ENCODE assay signal across 7 mouse cellular contexts in the genomic region with DNA sequence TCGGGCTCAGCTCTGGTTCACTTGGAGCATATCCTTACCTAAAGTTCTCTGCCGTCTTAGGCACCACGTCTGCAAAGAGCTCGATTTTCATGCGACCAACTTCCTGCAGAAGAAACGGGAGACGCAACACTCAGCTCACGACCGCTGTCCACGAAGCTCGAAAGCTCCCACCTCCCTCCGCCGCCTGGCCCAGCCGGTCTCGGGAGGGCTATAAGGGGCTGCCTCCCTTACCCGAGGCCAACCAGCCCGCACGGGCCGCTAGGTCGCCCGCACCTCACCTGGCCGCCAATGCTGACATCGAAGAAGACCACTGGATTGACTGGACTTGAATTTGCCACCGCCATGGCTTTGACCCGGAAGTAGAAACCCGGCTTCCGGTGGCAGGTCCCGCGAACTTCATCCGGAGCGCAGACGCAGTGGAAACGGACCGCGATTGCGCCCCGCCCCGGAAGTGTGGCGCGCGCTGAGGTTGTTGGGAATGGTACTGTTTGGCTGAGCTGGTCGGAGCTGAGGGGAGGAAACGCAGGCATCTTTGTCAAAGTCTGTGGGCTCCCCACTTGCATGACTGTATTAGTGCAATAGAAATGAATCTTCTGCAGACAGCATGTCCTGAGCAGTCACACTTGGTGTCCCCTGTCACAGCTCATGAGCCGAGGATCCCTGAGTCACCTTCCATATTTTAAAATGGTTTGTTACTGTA. TPM values are rescaled to one million over a fixed set of nuclear protein-coding genes. Genes with fewer than 3 reads are reported as not detected.
A peak's percentile ranks its signal among the peaks of the same experiment; 100 is the strongest.
DNase-seq lines count a peak whose midpoint lies in the region; ATAC-seq lines count a peak whose summit lies in the region.

TSS of gene Ppih (minus strand) at position 416 of the 700 bp plus-strand sequence.

- H3K4me1 ChIP-seq in intestine, embryonic 15.5 days (replicated peaks) = peaks cover 14% of the 10 kb centered on the region
- peaks cover 18% of the 10 kb centered on the region for H3K4me1 ChIP-seq in midbrain, embryonic 10.5 days

- peak; percentile 97 for DNase-seq in adrenal gland, adult 2 months
- peak; percentile 88 for DNase-seq in embryo, embryonic 11.5 days (ENCODE audit: low read depth, low spot score)
- DNase-seq in gastrocnemius, postnatal 36 days = peak; percentile 91 to 95
- peak; percentile 96 to 97 for DNase-seq in left cerebral cortex, postnatal 25 days (ENCODE audit: low spot score in 2 of 2)
- peak; percentile 96 for DNase-seq in midbrain, embryonic 10.5 days (ENCODE audit: low spot score)
- peak; percentile 94 for DNase-seq in right cerebral cortex, postnatal 4 days

- ATAC-seq in intestine, embryonic 15.5 days = peak; percentile 99

- peak within 1 kb of the TSS; percentile 72; the same call in 1 of the 2 replicates for H3K27ac ChIP-seq in intestine, embryonic 15.5 days
- peak within 1 kb of the TSS; percentile 86 for H3K27ac ChIP-seq in midbrain, embryonic 10.5 days (replicated peaks)

- H3K4me2 ChIP-seq in intestine, embryonic 15.5 days (replicated peaks) = peak within 1 kb of the TSS; percentile 84

- H3K9ac ChIP-seq in intestine, embryonic 15.5 days = peak within 1 kb of the TSS; percentile 71

- intact Hi-C loops in gastrocnemius, postnatal 36 days (cut with DNase I) = loop anchor here (5.0 kb wide), 1 partner anchor 83 kb away; no protein-coding TSS in a partner anchor
- intact Hi-C loops in left cerebral cortex, postnatal 25 days (cut with DNase I) = loop anchor here (1.0 kb wide), 1 partner anchor 26 kb away; the partner anchor contains the start of gene Ybx1

- H3K27me3 ChIP-seq in intestine, embryonic 15.5 days (replicated peaks) = no peaks in the 10 kb centered on the region
- H3K27me3 ChIP-seq in midbrain, embryonic 10.5 days (ENCODE audit: low read depth, poor library complexity, severe bottlenecking) = 0 out of 2 replicates have a peak, but pooled peaks cover 5% of the 10 kb centered on the region

- H3K9me3 ChIP-seq in intestine, embryonic 15.5 days = no peaks in the 10 kb centered on the region
- H3K9me3 ChIP-seq in midbrain, embryonic 10.5 days (replicated peaks) = no peaks in the 10 kb centered on the region

- WGBS in intestine, embryonic 15.5 days = under 1% methylated on average over 44 of the region's 44 CpGs
- WGBS in midbrain, embryonic 10.5 days = under 1% methylated on average over 44 of the region's 44 CpGs

- H3K36me3 ChIP-seq in intestine, embryonic 15.5 days = peaks cover 19% of the 10 kb centered on the region; the same call in 1 of the 2 replicates
- peaks cover 40% of the 10 kb centered on the region for H3K36me3 ChIP-seq in midbrain, embryonic 10.5 days

- H3K4me3 ChIP-seq in intestine, embryonic 15.5 days (replicated peaks) = peak within 1 kb of the TSS; percentile 75
- H3K4me3 ChIP-seq in midbrain, embryonic 10.5 days = peak within 1 kb of the TSS; percentile 86

RNA-seq across cellular contexts. Expression of gene Ppih, which starts in this region (rescaled TPM):
- total RNA-seq in adrenal gland, adult 2 months (2021) = 10 to 100 TPM; 15.9 to 23.7 TPM
- polyA plus RNA-seq in adrenal gland, adult 2 months (2012; rRNA removed) = 1.8 and 1.9 TPM in 2 replicates
- total RNA-seq in gastrocnemius, postnatal 36 days (2021) = 1 to 10 TPM; 8.0 to 9.4 TPM
- 88.1 and 102 TPM in 2 replicates for polyA plus RNA-seq in intestine, embryonic 15.5 days (2015; fragmentation: Nextera tagmentation; extraction: Ambion mirVana)
- 10 to 100 TPM; 16.2 to 21.6 TPM for total RNA-seq in left cerebral cortex, postnatal 25 days (2021)
- polyA plus RNA-seq in midbrain, embryonic 10.5 days (2016; fragmentation: Nextera tagmentation; extraction: Ambion mirVana) = 133 and 150 TPM in 2 replicates

Comparison
In these comparisons a context has a peak if more than half of its experiments do, and no peak if none do; other contexts are left out.
1. Peak in every context shown above with its lines: DNase-seq, ATAC-seq, H3K4me3 ChIP-seq and H3K27ac ChIP-seq.
2. RNA of gene Ppih (polyA plus RNA-seq): 133 to 150 TPM in midbrain, embryonic 10.5 days and 88.1 to 102 TPM in intestine, embryonic 15.5 days; 1.8 to 1.9 TPM in adrenal gland, adult 2 months; every median in the first group is over 10 times any median in the second.